Mouse (Mus musculus) T-cell, adult 66 days (primary cell): ENCODE measurements around the gene Gm38393. TPM values are rescaled to one million over a fixed set of nuclear protein-coding genes. Genes with fewer than 3 reads are reported as not detected.

ENCODE experiments used
- total RNA-seq, 2 experiments: library from RNA; stranded (reverse); gene quantifications; 3 replicates in 1 of 2; 4 replicates in 1 of 2; pipeline ENCODE4 v1.2.4; 2023

Gene Gm38393
- 1 to 10 TPM; 2.9 to 4.2 TPM for total RNA-seq

GRCm38 (mm10) chr7:60004606-60005330 lies at the start of gene Gm38393, which contains the start of gene Snurf:
Gene Gm38393, minus strand, starts transcription at chr7:60005064.
Gene Snurf, minus strand, starts transcription at chr7:60005049.

Other genes with a start within 250 kb of the Gm38393 start
- gene Snurf, start within 50 bp of the Gm38393 start, total RNA-seq, result 10 to 100 TPM; 17.4 to 23.8 TPM
- gene Snrpn, start 135.2 kb upstream of the Gm38393 start, total RNA-seq, result 1 to 10 TPM; 5.0 to 7.5 TPM